Mouse (Mus musculus): Measurements from ENCODE around the gene Cox6a1.

- TF ChIP-seq CTCF (IDR thresholded peaks at IDR 0.05; ENCODE audit: extremely low read depth, insufficient read depth, low read length) (no peak), POLR2A (IDR thresholded peaks at IDR 0.05; ENCODE audit: extremely low read depth, insufficient read depth, low read length) (no peak)
Observed at GRCm38 (mm10) chr5:115312816-115313667, 35.7 kb downstream of the Cox6a1 start.

Data from cortical plate, adult 2 months (tissue).